Mouse (Mus musculus) E14TG2a.4 (cell line): ENCODE measurements around the gene Epsti1.
A peak's percentile ranks its signal among the peaks of the same experiment; 100 is the strongest.

ENCODE experiments used
- CTCF ChIP-seq: conservative IDR thresholded peaks from 2 replicates; pipeline ENCODE4 v1.5.1; 2014; ENCODE audit warnings: low read length
- NANOG ChIP-seq: IDR thresholded peaks from 2 replicates; pipeline ENCODE4 v1.6.1; 2014; ENCODE audit warnings: borderline replicate concordance, low read length, mixed read lengths
- POU5F1 ChIP-seq: IDR thresholded peaks from 2 replicates; pipeline ENCODE4 v1.6.1; 2014; ENCODE audit warnings: low read length, borderline replicate concordance

- TF ChIP-seq CTCF (peak; percentile 30; the same call in 1 of the 2 replicates), POU5F1 (no peak), NANOG (no peak)
Observed at GRCm38 (mm10) chr14:77928021-77928420, 24.0 kb downstream of the Epsti1 start.
